Mouse (Mus musculus) testis, postnatal 14 days (tissue): ENCODE measurements at regions not wholly inside any gene's neighbourhood (a gene's known extent, or its start where the extent isn't known, plus 50 kb on each side); places are given as distances from the start of the nearest gene placed in this dataset.

Experiments used
- DNase-seq: peaks from one replicate; pipeline ENCODE4 v3.0.0; 2021; ENCODE audit warnings: low spot score

GRCm38 (mm10) chr11:89932231-89932865 lies 70.3 kb downstream of the Pctp start:
- DNase-seq: no peak

GRCm38 (mm10) chr11:89929115-89929988 lies 73.3 kb downstream of the Pctp start:
- no peak for DNase-seq

GRCm38 (mm10) chr11:89927483-89928156 lies 75.1 kb downstream of the Pctp start:
- DNase-seq: no peak

GRCm38 (mm10) chr11:89922551-89922950 lies 80.1 kb downstream of the Pctp start:
- DNase-seq: no peak

- DNase-seq: peak; percentile 8
Observed at GRCm38 (mm10) chr11:89921146-89921545, 81.5 kb downstream of the Pctp start.

- no peak for DNase-seq
Observed at GRCm38 (mm10) chr11:89915795-89916194, 86.9 kb downstream of the Pctp start.

- no peak for DNase-seq
Observed at GRCm38 (mm10) chr11:89914577-89914976, 88.1 kb downstream of the Pctp start.

GRCm38 (mm10) chr11:89901241-89901740 lies 101.4 kb downstream of the Pctp start:
- DNase-seq: no peak

- DNase-seq: no peak
Observed at GRCm38 (mm10) chr11:89898516-89898915, 104.2 kb downstream of the Pctp start.

GRCm38 (mm10) chr11:89896854-89897253 lies 105.8 kb downstream of the Pctp start:
- no peak for DNase-seq

- no peak for DNase-seq
Observed at GRCm38 (mm10) chr11:89871587-89871986, 94.1 kb upstream of the Ankfn1 start.

GRCm38 (mm10) chr11:89867575-89867974 lies 90.1 kb upstream of the Ankfn1 start:
- no peak for DNase-seq

- DNase-seq: no peak
Observed at GRCm38 (mm10) chr11:89856184-89856769, 78.8 kb upstream of the Ankfn1 start.

- no peak for DNase-seq
Observed at GRCm38 (mm10) chr11:89841853-89842252, 64.4 kb upstream of the Ankfn1 start.

- DNase-seq: no peak
Observed at GRCm38 (mm10) chr11:89839671-89840327, 62.3 kb upstream of the Ankfn1 start.

- no peak for DNase-seq
Observed at GRCm38 (mm10) chr11:89837995-89838394, 60.5 kb upstream of the Ankfn1 start.

GRCm38 (mm10) chr11:89836897-89837296 lies 59.4 kb upstream of the Ankfn1 start:
- DNase-seq: no peak

GRCm38 (mm10) chr11:89834068-89834467 lies 56.6 kb upstream of the Ankfn1 start:
- DNase-seq: no peak

GRCm38 (mm10) chr11:89831577-89832110 lies 54.2 kb upstream of the Ankfn1 start:
- DNase-seq: no peak
